Mouse (Mus musculus): ENCODE data around the gene Xylt2. TPM values are rescaled to one million over a fixed set of nuclear protein-coding genes. Genes with fewer than 3 reads are reported as not detected.
A peak's percentile ranks its signal among the peaks of the same experiment; 100 is the strongest.

Gene Xylt2
- polyA plus RNA-seq, 1 experiment from 2014 or later, result 11.7 TPM

DNA sequence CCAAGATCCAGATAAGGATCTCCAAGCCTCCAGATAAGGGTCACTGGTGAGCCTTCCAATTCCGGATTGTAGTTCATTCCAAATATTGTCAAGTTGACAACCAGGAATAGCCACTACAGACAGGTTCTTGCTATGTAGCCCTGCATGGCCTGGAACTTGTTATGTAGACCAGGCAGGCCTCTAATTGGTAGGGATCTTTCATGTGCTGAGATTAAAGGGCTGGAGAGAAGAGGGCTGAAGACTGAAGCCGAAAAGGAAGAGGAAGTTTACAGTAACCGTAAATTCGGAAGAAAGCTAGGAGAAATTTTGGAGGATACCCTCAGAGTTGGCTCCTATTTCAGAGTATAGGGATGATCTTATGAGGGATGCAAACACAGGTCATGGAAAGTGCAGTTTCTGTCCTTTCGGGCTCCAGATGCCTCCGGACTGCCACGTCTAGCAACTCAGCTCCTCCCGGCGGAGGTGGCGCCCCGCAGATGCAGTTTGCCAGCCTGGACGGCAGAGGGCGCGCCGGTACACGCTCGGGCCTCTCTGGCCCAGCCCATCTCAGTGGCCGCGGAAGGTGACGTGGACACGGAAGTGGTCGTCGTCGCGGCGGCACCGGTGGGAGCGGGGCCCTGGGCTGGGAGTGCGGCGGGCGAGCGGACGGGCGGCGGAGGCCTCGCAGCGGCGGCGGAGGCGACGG is 48.0 kb downstream of the Xylt2 start, which contains the start of gene Lrrc59:
Gene Lrrc59, plus strand, starts transcription at position 569 of the 685 bp plus-strand sequence.
- H3K4me2 ChIP-seq (replicated peaks), result peak within 1 kb of the TSS; percentile 80
- no peaks in the 10 kb centered on the region for H3K27me3 ChIP-seq
- WGBS, result 6% methylated on average over 41 of the region's 41 CpGs
- H3K9me3 ChIP-seq, result no peaks in the 10 kb centered on the region
- H3K27ac ChIP-seq (replicated peaks), result peak within 1 kb of the TSS; percentile 57
- peaks cover 24% of the 10 kb centered on the region for H3K36me3 ChIP-seq
- peak within 1 kb of the TSS; percentile 74 for H3K9ac ChIP-seq (replicated peaks)
- H3K4me1 ChIP-seq, result peaks cover 16% of the 10 kb centered on the region
- ATAC-seq (replicated peaks), result peak; percentile 98
- H3K4me3 ChIP-seq, result peak within 1 kb of the TSS; percentile 88

DNA sequence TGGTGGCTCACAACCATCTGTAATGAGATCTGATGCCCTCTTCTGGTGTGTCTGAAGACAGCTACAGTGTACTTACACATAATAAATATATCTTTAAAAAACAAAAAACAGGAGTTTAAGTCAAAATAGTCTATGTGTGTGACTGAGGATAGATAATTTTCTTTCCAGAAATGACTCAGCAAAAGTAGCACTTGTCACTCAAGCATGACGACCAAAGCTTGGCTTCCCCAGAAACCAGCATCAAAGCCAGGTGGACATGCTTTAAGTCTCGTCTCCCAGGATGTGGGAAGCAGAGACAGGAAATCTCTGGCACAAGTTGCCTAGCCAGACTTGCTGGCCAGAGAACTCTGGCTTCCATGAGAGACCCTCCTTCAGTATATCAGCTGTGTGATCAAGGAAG is 55.2 kb downstream of the Xylt2 start:
- H3K27me3 ChIP-seq, result no peaks in the 10 kb centered on the region
- H3K36me3 ChIP-seq, result no peaks in the 10 kb centered on the region
- H3K27ac ChIP-seq (replicated peaks), result no peak overlapping the region
- no peak overlapping the region for H3K4me3 ChIP-seq
- H3K4me1 ChIP-seq, result no peaks in the 10 kb centered on the region
- no peaks in the 10 kb centered on the region for H3K9me3 ChIP-seq
- 82% methylated on average over 2 of the region's 2 CpGs for WGBS
- H3K9ac ChIP-seq (replicated peaks), result no peak overlapping the region
- no peak overlapping the region for H3K4me2 ChIP-seq (replicated peaks)
- ATAC-seq (replicated peaks), result no peak

DNA sequence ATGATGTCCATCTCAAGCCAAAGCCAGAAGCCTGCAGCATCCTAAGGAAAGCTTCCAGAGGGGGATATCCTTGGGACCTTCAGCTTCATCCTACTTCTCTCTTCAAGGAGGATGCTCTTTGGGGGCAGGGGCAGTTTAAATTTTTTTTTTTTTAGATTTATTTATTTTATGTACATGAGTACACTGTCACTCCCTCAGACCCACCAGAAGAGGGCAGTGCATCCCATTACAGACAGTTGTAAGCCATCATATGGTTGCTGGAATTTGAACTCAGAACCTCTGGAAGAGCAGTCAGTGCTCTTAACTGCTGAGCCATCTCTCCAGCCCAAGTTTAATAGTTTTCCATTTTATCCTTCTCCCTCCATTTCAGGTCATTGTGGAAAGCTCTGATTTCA is 55.9 kb downstream of the Xylt2 start:
- no peaks in the 10 kb centered on the region for H3K36me3 ChIP-seq
- no peak overlapping the region for H3K9ac ChIP-seq (replicated peaks)

DNA sequence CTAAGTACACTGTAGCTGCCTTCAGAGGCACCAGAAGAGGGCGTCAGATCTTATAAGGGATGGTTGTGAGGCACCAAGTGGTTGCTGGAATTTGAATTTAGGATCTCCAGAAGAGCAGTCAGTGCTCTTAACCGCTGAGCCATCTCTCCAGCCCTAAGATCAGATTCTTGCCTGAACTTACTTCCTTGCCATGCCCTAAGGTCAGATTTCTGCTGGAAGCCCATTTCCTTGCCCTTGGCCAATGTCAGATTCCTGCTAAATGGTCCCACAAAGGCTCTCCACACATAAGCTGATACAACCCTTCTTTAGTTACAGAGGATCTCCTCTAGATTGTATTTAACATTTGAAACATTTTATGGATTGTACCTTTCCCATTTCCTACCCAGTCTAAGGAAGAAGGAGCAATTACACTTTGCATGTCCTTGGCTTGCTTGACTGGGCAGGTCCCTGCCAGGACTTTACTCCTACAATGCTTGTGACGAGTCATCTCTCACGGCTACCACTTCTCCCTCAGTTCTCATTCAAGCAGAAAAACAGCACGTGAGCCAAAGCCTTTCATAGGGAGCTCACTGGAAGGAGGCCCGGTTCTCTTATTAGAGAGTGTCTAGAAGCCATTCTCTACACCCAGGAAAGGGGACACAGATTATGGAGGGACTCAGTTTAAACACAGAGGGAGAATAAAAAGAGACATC is 56.4 kb downstream of the Xylt2 start:
- no peaks in the 10 kb centered on the region for H3K36me3 ChIP-seq
- no peak overlapping the region for H3K27ac ChIP-seq (replicated peaks)
- no peak overlapping the region for H3K4me3 ChIP-seq
- ATAC-seq (replicated peaks), result no peak
- H3K4me1 ChIP-seq, result no peaks in the 10 kb centered on the region
- H3K9ac ChIP-seq (replicated peaks), result no peak overlapping the region
- WGBS, result 47% methylated on average over 6 of the region's 6 CpGs
- no peaks in the 10 kb centered on the region for H3K27me3 ChIP-seq
- no peaks in the 10 kb centered on the region for H3K9me3 ChIP-seq
- H3K4me2 ChIP-seq (replicated peaks), result no peak overlapping the region

More for the DNA sequence above, 55.9 kb downstream of the Xylt2 start:
- no peak for ATAC-seq (replicated peaks)
- H3K4me2 ChIP-seq (replicated peaks), result no peak overlapping the region
- no peaks in the 10 kb centered on the region for H3K4me1 ChIP-seq
- no peaks in the 10 kb centered on the region for H3K9me3 ChIP-seq
- H3K4me3 ChIP-seq, result no peak overlapping the region
- H3K27ac ChIP-seq (replicated peaks), result no peak overlapping the region
- no peaks in the 10 kb centered on the region for H3K27me3 ChIP-seq

DNA sequence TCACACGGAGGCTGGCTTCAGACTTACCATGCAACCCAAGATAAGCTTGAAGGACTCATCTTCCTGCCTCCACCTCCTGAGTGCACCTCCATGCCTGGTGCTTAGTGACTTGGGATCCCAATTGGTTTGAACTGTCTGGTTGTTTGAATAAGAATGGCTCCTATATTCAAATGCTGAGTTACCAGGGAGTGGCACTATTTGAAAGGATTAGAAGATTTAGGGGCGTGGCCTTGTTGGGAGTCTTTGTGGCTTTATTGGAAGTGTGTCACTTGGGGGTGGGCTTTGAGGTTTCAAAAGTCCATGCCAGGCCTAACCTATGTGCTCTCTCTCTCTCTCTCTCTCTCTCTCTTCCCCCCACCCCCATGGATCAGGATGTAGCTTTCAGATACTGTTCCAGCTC is 59.7 kb downstream of the Xylt2 start:
- Histone ChIP-seq H3K36me3 (no peaks in the 10 kb centered on the region), H3K9ac (replicated peaks) (no peak overlapping the region)
- ATAC-seq (replicated peaks), result no peak

DNA sequence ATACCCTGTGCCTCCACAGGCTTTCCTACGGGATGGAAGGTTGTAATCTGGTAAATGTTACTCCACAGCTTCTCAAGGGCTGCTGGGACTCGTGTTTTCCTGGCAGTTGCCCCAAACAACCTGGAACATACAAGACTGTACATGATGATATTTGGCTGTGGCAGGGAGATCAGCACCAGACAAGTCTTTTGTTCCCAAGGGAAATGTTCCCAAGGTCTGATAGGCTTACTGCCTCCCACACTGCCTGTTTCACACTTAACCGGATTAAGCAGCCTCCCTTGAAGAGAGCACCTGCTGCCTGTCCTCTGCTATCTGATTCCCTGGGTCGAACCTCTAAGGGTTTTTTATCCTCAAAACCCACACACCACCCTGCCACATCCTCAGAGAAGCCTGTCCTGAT is 61.8 kb downstream of the Xylt2 start:
- Histone ChIP-seq H3K9me3 (no peaks in the 10 kb centered on the region), H3K9ac (replicated peaks) (no peak overlapping the region), H3K27ac (replicated peaks) (no peak overlapping the region), H3K4me3 (no peak overlapping the region), H3K27me3 (no peaks in the 10 kb centered on the region), H3K4me1 (no peaks in the 10 kb centered on the region), H3K36me3 (no peaks in the 10 kb centered on the region), H3K4me2 (replicated peaks) (no peak overlapping the region)
- WGBS, result 24% methylated on average over 4 of the region's 4 CpGs
- ATAC-seq (replicated peaks), result no peak

More for the DNA sequence above, 59.7 kb downstream of the Xylt2 start:
- no peak overlapping the region for H3K4me3 ChIP-seq
- no peaks in the 10 kb centered on the region for H3K9me3 ChIP-seq
- 95% methylated on average over 2 of the region's 2 CpGs for WGBS
- no peaks in the 10 kb centered on the region for H3K4me1 ChIP-seq
- H3K4me2 ChIP-seq (replicated peaks), result no peak overlapping the region
- no peaks in the 10 kb centered on the region for H3K27me3 ChIP-seq
- H3K27ac ChIP-seq (replicated peaks), result no peak overlapping the region

DNA sequence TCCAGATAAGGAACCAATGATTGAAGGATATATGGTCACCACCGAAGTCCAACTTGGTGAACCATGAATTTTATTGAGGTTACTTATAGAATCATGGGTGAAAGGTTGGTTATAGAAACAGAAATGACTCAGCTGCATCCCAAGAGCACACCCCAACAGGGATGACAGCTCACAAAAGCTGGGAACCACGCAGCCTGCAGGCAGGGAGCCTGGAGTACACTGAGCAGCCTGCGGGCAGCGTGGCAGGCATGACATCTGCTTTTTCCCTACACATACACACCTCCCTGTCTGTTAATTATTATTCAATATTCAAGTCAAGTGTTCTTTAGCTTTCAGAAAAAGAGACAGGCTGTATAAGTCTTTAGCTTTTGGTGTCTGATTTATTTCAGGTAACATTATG is 62.7 kb downstream of the Xylt2 start:
- Histone ChIP-seq H3K4me2 (replicated peaks) (no peak overlapping the region), H3K27ac (replicated peaks) (no peak overlapping the region), H3K4me3 (no peak overlapping the region), H3K9me3 (no peaks in the 10 kb centered on the region), H3K9ac (replicated peaks) (no peak overlapping the region), H3K36me3 (no peaks in the 10 kb centered on the region), H3K4me1 (no peaks in the 10 kb centered on the region), H3K27me3 (no peaks in the 10 kb centered on the region)
- WGBS, result 84% methylated on average over 4 of the region's 4 CpGs
- ATAC-seq (replicated peaks), result no peak

Other genes with a start within 250 kb of the Xylt2 start
- 6.8 and 9.2 TPM in 2 replicates for gene Cacna1g, start 203.3 kb downstream of the Xylt2 start, polyA plus RNA-seq (2015; fragmentation: Nextera tagmentation; extraction: Ambion mirVana)
- 0.38 and 0.86 TPM in 2 replicates for gene Spata20, start 191.3 kb downstream of the Xylt2 start, polyA plus RNA-seq (2015; fragmentation: Nextera tagmentation; extraction: Ambion mirVana)
- gene Epn3, start 177.5 kb downstream of the Xylt2 start, polyA plus RNA-seq (2015; fragmentation: Nextera tagmentation; extraction: Ambion mirVana), result 0.66 and 0.75 TPM in 2 replicates
- 1.7 and 2.7 TPM in 2 replicates for gene Mycbpap, start 155.8 kb downstream of the Xylt2 start, polyA plus RNA-seq (2015; fragmentation: Nextera tagmentation; extraction: Ambion mirVana)
- 5.7 and 6.1 TPM in 2 replicates for gene Rsad1, start 128.3 kb downstream of the Xylt2 start, polyA plus RNA-seq (2015; fragmentation: Nextera tagmentation; extraction: Ambion mirVana)
- gene Chad, start 112.5 kb downstream of the Xylt2 start, polyA plus RNA-seq (2015; fragmentation: Nextera tagmentation; extraction: Ambion mirVana), result 0.14 and 0.17 TPM in 2 replicates
- gene Acsf2, start 75.6 kb downstream of the Xylt2 start, polyA plus RNA-seq (2015; fragmentation: Nextera tagmentation; extraction: Ambion mirVana), result 1.0 and 1.3 TPM in 2 replicates
- gene Lrrc59, start 47.7 kb downstream of the Xylt2 start, polyA plus RNA-seq (2015; fragmentation: Nextera tagmentation; extraction: Ambion mirVana), result 160 and 164 TPM in 2 replicates
- gene Mrpl27, start 23.7 kb downstream of the Xylt2 start, polyA plus RNA-seq (2015; fragmentation: Nextera tagmentation; extraction: Ambion mirVana), result 123 and 127 TPM in 2 replicates
- gene Eme1, start 23.6 kb downstream of the Xylt2 start, polyA plus RNA-seq (2015; fragmentation: Nextera tagmentation; extraction: Ambion mirVana), result 9.7 and 11.2 TPM in 2 replicates
- gene Gm11541, start 27.0 kb upstream of the Xylt2 start, polyA plus RNA-seq (2015; fragmentation: Nextera tagmentation; extraction: Ambion mirVana), result not detected in 2 replicates
- gene Cdc34b, start 64.3 kb upstream of the Xylt2 start, polyA plus RNA-seq (2015; fragmentation: Nextera tagmentation; extraction: Ambion mirVana), result 0.15 TPM in 1 of 2 replicates, not detected in the other
- 0.13 TPM in 1 of 2 replicates, not detected in the other for gene Tmem92, start 105.2 kb upstream of the Xylt2 start, polyA plus RNA-seq (2015; fragmentation: Nextera tagmentation; extraction: Ambion mirVana)

Data from forebrain, embryonic 15.5 days (tissue).